Mouse (Mus musculus): Measurements from ENCODE around the gene Wdr53.
"Not testable (repeated sequence)": the region's sequence is repeated elsewhere in the genome, so short reads cannot be mapped to it uniquely, and the experiment has no call there.

Wdr53 gene

GRCm38 (mm10) chr16:32246952-32247370 lies at the start of gene Wdr53, which contains the start of gene Fbxo45:
Gene Wdr53 (plus strand): TSS chr16:32247227.
Gene Fbxo45 (minus strand): TSS chr16:32247158.
- peak; percentile 92 for DNase-seq (ENCODE audit: low read depth, low spot score)

GRCm38 (mm10) chr16:32200256-32201003 lies 46.6 kb upstream of the Wdr53 start:
- DNase-seq (ENCODE audit: low read depth, low spot score): no peak

GRCm38 (mm10) chr16:32201004-32201325 lies 46.1 kb upstream of the Wdr53 start:
- DNase-seq (ENCODE audit: low read depth, low spot score): no peak

DNA sequence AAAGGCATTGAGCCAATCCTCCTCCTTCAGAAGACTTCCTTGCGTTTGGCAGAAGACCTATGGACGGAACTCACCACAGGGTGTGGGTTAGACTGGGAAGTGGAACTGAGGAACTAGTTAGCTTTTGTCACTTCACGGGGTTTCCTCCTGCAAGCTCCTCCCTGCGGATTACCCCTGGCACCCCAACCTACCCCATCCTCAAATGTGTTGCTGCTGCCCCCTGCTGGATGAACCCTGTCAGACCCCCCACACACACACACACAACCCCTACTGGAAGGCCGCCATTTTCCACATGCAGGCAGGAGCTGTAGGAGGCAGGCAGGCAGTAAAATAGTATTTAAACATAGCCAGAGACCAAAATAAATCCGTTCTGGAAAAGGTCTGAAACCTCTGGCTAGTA lies 44.3 kb upstream of the Wdr53 start:
- no peak for DNase-seq (ENCODE audit: low read depth, low spot score)

DNA sequence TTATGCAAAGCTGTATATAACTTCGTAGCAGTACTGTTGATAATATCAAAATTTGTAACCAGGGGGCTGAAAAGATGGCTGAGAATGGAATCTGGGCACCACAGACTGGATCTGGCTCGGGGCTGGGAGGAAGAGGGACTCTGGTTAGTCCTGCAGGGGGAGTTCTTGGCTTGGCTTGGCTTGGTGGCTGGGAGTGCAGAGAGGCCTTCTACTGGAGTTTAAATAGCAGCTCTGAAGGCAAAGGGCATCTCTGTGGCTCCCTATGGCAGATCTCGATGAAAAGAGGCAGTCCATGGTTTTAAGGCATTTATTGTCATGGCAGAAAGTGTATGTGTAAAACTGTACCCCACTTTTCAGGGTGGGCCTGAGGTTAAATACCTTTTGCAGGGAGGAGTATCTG lies 42.1 kb upstream of the Wdr53 start:
- DNase-seq (ENCODE audit: low read depth, low spot score): no peak

GRCm38 (mm10) chr16:32214156-32214555 lies 32.9 kb upstream of the Wdr53 start:
- DNase-seq (ENCODE audit: low read depth, low spot score): no peak

DNA sequence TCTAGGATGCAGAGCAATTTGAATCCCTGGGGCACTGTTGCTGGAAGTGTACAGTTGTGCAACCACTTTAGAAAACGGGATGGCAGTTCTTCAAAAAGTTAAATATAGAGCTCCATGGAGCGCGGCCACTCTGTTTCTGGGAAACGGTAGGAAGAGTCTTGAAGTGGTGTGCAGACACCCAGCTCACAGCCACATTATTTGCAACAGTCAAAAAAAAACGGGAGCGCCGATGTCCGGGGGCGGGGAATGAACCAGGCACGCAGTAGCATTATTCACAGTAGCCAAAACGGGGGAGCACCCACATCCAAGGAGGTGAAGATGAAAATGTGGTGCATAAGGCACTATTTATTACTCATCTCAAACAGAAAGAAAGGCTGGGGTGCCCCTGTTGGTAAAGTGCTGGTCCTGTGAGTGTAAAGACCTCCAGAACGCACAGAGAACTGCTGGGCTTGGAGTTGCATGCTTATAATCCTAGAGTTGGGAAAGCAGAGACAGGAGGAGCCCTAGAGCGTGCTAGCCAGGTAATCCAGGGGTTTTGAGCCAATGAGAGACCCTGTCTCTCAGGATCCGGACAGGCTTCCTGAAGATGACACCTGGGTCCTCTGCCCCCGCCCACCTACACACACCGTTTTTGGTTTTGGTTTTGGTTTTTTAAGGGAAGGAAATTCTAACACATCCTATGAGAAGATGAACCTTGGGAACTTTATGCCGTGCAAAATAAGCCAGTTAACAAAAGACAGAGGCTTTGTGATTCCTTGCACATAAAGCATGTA lies 32.0 kb upstream of the Wdr53 start:
- no peak for DNase-seq (ENCODE audit: low read depth, low spot score)

GRCm38 (mm10) chr16:32221803-32222202 lies 25.2 kb upstream of the Wdr53 start:
- no peak for DNase-seq (ENCODE audit: low read depth, low spot score)

GRCm38 (mm10) chr16:32222399-32222798 lies 24.6 kb upstream of the Wdr53 start:
- no peak for DNase-seq (ENCODE audit: low read depth, low spot score)

DNA sequence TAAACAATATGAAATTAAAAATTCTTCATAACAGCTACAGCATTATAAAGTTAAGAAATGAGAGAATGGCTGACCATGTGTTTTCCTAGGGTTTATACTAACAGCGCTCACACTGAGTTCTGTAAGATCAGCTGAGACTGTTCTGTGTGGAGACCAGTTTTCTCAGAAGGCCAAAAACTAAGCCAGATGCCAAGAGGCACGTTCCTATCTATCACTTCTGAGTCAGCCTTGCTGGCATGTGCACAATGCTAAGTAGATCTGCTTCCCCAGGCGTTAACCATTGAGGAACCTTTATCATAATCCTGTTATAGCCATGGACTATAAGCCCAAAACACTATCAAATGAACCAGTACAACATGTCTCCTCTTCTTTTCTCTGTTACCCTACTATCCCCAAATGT lies 15.0 kb upstream of the Wdr53 start:
- DNase-seq (ENCODE audit: low read depth, low spot score): not testable (repeated sequence)

- no peak for DNase-seq (ENCODE audit: low read depth, low spot score)
These were observed 8.9 kb upstream of the Wdr53 start for GRCm38 (mm10) chr16:32237930-32238680.

GRCm38 (mm10) chr16:32239428-32240312 lies 7.4 kb upstream of the Wdr53 start:
- DNase-seq (ENCODE audit: low read depth, low spot score): no peak

- DNase-seq (ENCODE audit: low read depth, low spot score): no peak
These were observed 3.1 kb upstream of the Wdr53 start for GRCm38 (mm10) chr16:32243901-32244300.

DNA sequence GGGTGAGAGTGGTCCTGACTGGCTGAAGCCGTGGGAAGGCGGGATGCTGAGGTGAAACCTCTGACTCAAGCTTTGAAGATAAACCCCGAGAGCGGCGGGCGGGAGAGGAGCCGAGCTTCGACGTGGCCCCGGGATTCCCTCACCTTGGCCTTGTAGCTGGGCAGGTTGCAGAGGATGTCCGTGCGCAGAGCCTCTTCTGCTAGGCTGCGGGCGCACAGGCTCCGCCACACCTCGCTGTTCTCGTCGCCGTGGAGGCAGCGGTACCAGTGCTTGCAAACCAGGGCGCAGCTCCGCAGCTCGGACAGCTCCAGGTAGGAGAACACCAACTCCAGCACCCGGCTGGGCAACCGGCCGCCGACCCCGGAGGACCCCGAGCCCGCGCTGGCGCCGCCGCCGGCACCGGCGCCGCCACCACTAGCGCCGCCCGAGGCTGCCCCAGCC lies 656 bp upstream of the Wdr53 start:
- no peak for DNase-seq (ENCODE audit: low read depth, low spot score)

- not testable (repeated sequence) for DNase-seq (ENCODE audit: low read depth, low spot score)
These were observed 17.2 kb downstream of the Wdr53 start for GRCm38 (mm10) chr16:32264225-32264624.

DNA sequence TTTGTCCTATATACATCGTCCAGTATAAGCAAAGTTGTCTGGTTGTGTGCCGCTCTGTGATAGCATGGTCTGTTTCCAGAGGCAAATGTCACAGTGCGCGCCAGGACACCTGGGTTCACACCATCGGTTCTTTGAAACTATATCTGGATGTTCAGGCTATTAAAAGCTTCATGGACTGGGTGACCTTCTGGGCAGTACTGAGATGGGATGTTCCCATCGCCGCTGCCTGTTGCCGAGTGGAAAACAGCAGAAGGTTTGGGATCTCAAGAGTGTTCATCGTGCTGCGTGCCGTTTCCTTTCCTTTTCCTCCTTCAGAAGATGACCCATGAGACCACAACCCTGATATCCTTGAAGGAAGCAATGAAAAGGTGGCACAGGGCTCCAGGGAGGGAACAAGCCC lies 24.3 kb downstream of the Wdr53 start, which contains the start of gene Smco1:
Gene Smco1, plus strand, starts transcription at position 178 of the 400 bp plus-strand sequence.
- DNase-seq (ENCODE audit: low read depth, low spot score): no peak

GRCm38 (mm10) chr16:32273338-32273737 lies 26.3 kb downstream of the Wdr53 start:
- no peak for DNase-seq (ENCODE audit: low read depth, low spot score)

DNA sequence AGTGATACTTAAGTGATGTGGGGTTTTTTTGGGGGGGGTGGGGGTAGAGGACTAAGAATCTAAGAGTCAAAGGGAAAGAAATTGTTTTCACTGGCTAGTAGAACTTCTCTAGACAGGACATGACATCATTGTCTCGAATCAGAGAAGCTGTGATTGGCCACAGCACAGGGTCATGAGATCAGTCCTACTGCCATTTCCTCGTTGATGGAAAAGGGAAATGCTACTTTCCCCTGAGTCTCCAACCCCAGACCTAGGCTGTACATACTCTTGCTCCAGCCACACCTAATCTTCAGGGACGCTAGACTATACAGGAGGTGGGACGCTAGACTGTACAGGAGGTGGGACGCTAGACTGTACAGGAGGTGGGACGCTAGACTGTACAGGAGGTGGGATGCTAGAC lies 28.0 kb downstream of the Wdr53 start:
- DNase-seq (ENCODE audit: low read depth, low spot score): no peak

- no peak for DNase-seq (ENCODE audit: low read depth, low spot score)
These were observed 28.8 kb downstream of the Wdr53 start for GRCm38 (mm10) chr16:32275830-32276229.

GRCm38 (mm10) chr16:32277308-32278256 lies 30.6 kb downstream of the Wdr53 start, which contains the start of gene Rnf168:
Gene Rnf168 (plus strand): TSS chr16:32277459.
- DNase-seq (ENCODE audit: low read depth, low spot score): peak; percentile 68

Data from brain, embryonic 18.5 days (tissue).